Mouse (Mus musculus): Measurements from ENCODE around the gene Hccs. TPM values are rescaled to one million over a fixed set of nuclear protein-coding genes. Genes with fewer than 3 reads are reported as not detected.
A peak's percentile ranks its signal among the peaks of the same experiment; 100 is the strongest.
"Not testable (repeated sequence)": the region's sequence is repeated elsewhere in the genome, so short reads cannot be mapped to it uniquely, and the experiment has no call there.

The Hccs gene
- total RNA-seq (2014; rRNA removed), result 26.9 and 30.6 TPM in 2 replicates
- 34.7 and 35.1 TPM in 2 replicates for polyA plus RNA-seq (2015; fragmentation: Nextera tagmentation; extraction: Ambion mirVana)

GRCm38 (mm10) chrX:169319945-169320667, at the start of gene Hccs:
Gene Hccs (minus strand): TSS chrX:169320372.
- Histone ChIP-seq H3K4me1 (ENCODE audit: insufficient read depth, low read length) (no peaks in the 10 kb centered on the region), H3K4me3 (ENCODE audit: low read length) (peak within 1 kb of the TSS; percentile 54), H3K4me2 (ENCODE audit: low read depth, low read length) (peak within 1 kb of the TSS; percentile 57), H3K27me3 (ENCODE audit: insufficient read depth, low read length) (no peaks in the 10 kb centered on the region), H3K27ac (peak within 1 kb of the TSS; percentile 83), H3K36me3 (ENCODE audit: insufficient read depth, low read length) (no peaks in the 10 kb centered on the region), H3K9me3 (ENCODE audit: low read length) (no peaks in the 10 kb centered on the region), H3K9ac (replicated peaks; ENCODE audit: low read length) (peak within 1 kb of the TSS; percentile 68)
- DNase-seq (ENCODE audit: low spot score), result peak; percentile 92
- ATAC-seq, result peak; percentile 99
- WGBS, result 29% methylated on average over 82 of the region's 97 CpGs
- TF ChIP-seq CTCF (IDR thresholded peaks at IDR 0.05; ENCODE audit: low read depth), result no peak

- Histone ChIP-seq H3K4me1 (ENCODE audit: insufficient read depth, low read length) (no peaks in the 10 kb centered on the region), H3K36me3 (ENCODE audit: insufficient read depth, low read length) (no peaks in the 10 kb centered on the region), H3K4me2 (ENCODE audit: low read depth, low read length) (no peak overlapping the region), H3K9ac (replicated peaks; ENCODE audit: low read length) (no peak overlapping the region), H3K27me3 (ENCODE audit: insufficient read depth, low read length) (no peaks in the 10 kb centered on the region), H3K27ac (no peak overlapping the region), H3K9me3 (ENCODE audit: low read length) (no peaks in the 10 kb centered on the region), H3K4me3 (ENCODE audit: low read length) (no peak overlapping the region)
- TF ChIP-seq CTCF (IDR thresholded peaks at IDR 0.05; ENCODE audit: low read depth), result no peak
- 68% methylated on average over 4 of the region's 4 CpGs for WGBS
- DNase-seq (ENCODE audit: low spot score) (no peak), ATAC-seq (no peak)
These were observed 37.1 kb upstream of the Hccs start for GRCm38 (mm10) chrX:169357146-169357772.

GRCm38 (mm10) chrX:169338213-169338612, 18.0 kb upstream of the Hccs start:
- WGBS, result 78% methylated on average over 3 of the region's 3 CpGs
- H3K9me3 ChIP-seq (ENCODE audit: low read length), result no peaks in the 10 kb centered on the region
- no peak overlapping the region for H3K9ac ChIP-seq (replicated peaks; ENCODE audit: low read length)
- no peak for ATAC-seq
- DNase-seq (ENCODE audit: low spot score), result no peak
- TF ChIP-seq CTCF (IDR thresholded peaks at IDR 0.05; ENCODE audit: low read depth), result no peak
- no peak overlapping the region for H3K4me2 ChIP-seq (ENCODE audit: low read depth, low read length)
- H3K27me3 ChIP-seq (ENCODE audit: insufficient read depth, low read length), result no peaks in the 10 kb centered on the region
- H3K27ac ChIP-seq, result no peak overlapping the region
- no peaks in the 10 kb centered on the region for H3K36me3 ChIP-seq (ENCODE audit: insufficient read depth, low read length)
- H3K4me1 ChIP-seq (ENCODE audit: insufficient read depth, low read length), result no peaks in the 10 kb centered on the region
- no peak overlapping the region for H3K4me3 ChIP-seq (ENCODE audit: low read length)

GRCm38 (mm10) chrX:169337559-169337958, 17.4 kb upstream of the Hccs start:
- DNase-seq (ENCODE audit: low spot score), result no peak
- Histone ChIP-seq H3K9me3 (ENCODE audit: low read length) (no peaks in the 10 kb centered on the region), H3K4me1 (ENCODE audit: insufficient read depth, low read length) (no peaks in the 10 kb centered on the region), H3K4me3 (ENCODE audit: low read length) (no peak overlapping the region), H3K27ac (no peak overlapping the region), H3K27me3 (ENCODE audit: insufficient read depth, low read length) (no peaks in the 10 kb centered on the region), H3K9ac (replicated peaks; ENCODE audit: low read length) (no peak overlapping the region), H3K4me2 (ENCODE audit: low read depth, low read length) (no peak overlapping the region), H3K36me3 (ENCODE audit: insufficient read depth, low read length) (no peaks in the 10 kb centered on the region)
- TF ChIP-seq CTCF (IDR thresholded peaks at IDR 0.05; ENCODE audit: low read depth), result no peak
- no peak for ATAC-seq

GRCm38 (mm10) chrX:169332264-169332663, 12.1 kb upstream of the Hccs start:
- no peak overlapping the region for H3K4me3 ChIP-seq (ENCODE audit: low read length)
- WGBS, result 39% methylated on average over 3 of the region's 3 CpGs
- H3K9me3 ChIP-seq (ENCODE audit: low read length), result no peaks in the 10 kb centered on the region
- H3K4me1 ChIP-seq (ENCODE audit: insufficient read depth, low read length), result no peaks in the 10 kb centered on the region
- H3K9ac ChIP-seq (replicated peaks; ENCODE audit: low read length), result no peak overlapping the region
- no peak overlapping the region for H3K27ac ChIP-seq
- no peaks in the 10 kb centered on the region for H3K36me3 ChIP-seq (ENCODE audit: insufficient read depth, low read length)
- ATAC-seq (no peak), DNase-seq (ENCODE audit: low spot score) (peak; percentile 72)
- no peaks in the 10 kb centered on the region for H3K27me3 ChIP-seq (ENCODE audit: insufficient read depth, low read length)
- peak; percentile 56 for TF ChIP-seq CTCF (IDR thresholded peaks at IDR 0.05; ENCODE audit: low read depth)
- H3K4me2 ChIP-seq (ENCODE audit: low read depth, low read length), result no peak overlapping the region

- DNase-seq (ENCODE audit: low spot score), result no peak
- no peak for TF ChIP-seq CTCF (IDR thresholded peaks at IDR 0.05; ENCODE audit: low read depth)
- ATAC-seq, result no peak
These were observed 5.9 kb upstream of the Hccs start for GRCm38 (mm10) chrX:169325929-169326595.

GRCm38 (mm10) chrX:169320668-169321005, 465 bp upstream of the Hccs start:
- DNase-seq (ENCODE audit: low spot score); H3K36me3 ChIP-seq (ENCODE audit: insufficient read depth, low read length); H3K27ac ChIP-seq; H3K9me3 ChIP-seq (ENCODE audit: low read length); H3K4me1 ChIP-seq (ENCODE audit: insufficient read depth, low read length); H3K27me3 ChIP-seq (ENCODE audit: insufficient read depth, low read length); ATAC-seq: not testable (repeated sequence)
- peak overlapping the region; percentile 54 for H3K4me3 ChIP-seq (ENCODE audit: low read length)
- 38% methylated on average over 15 of the region's 15 CpGs for WGBS
- peak overlapping the region; percentile 68; the same call in 1 of the 2 replicates for H3K9ac ChIP-seq (replicated peaks; ENCODE audit: low read length)
- peak overlapping the region; percentile 42 for H3K4me2 ChIP-seq (ENCODE audit: low read depth, low read length)

More at GRCm38 (mm10) chrX:169325929-169326595, 5.9 kb upstream of the Hccs start:
- 83% methylated on average over 3 of the region's 3 CpGs for WGBS
- Histone ChIP-seq H3K4me1 (ENCODE audit: insufficient read depth, low read length) (no peaks in the 10 kb centered on the region), H3K9ac (replicated peaks; ENCODE audit: low read length) (no peak overlapping the region), H3K4me2 (ENCODE audit: low read depth, low read length) (no peak overlapping the region), H3K9me3 (ENCODE audit: low read length) (no peaks in the 10 kb centered on the region), H3K4me3 (ENCODE audit: low read length) (no peak overlapping the region), H3K27me3 (ENCODE audit: insufficient read depth, low read length) (no peaks in the 10 kb centered on the region), H3K27ac (no peak overlapping the region), H3K36me3 (ENCODE audit: insufficient read depth, low read length) (no peaks in the 10 kb centered on the region)
